Mouse (Mus musculus): Measurements from ENCODE around the gene 2410002F23Rik. TPM values are rescaled to one million over a fixed set of nuclear protein-coding genes. Genes with fewer than 3 reads are reported as not detected.

2410002F23Rik gene
- total RNA-seq, 2 experiments from 2014 or later = 11.2 to 19.7 TPM

Other genes starting within 250 kb of the 2410002F23Rik start
- under 1 TPM; 0.38 to 0.72 TPM for gene Klk1b26, start 234.6 kb upstream of the 2410002F23Rik start, total RNA-seq (2021)
- gene Klk1b27, start 194.4 kb upstream of the 2410002F23Rik start, total RNA-seq (2021) = not detected
- not detected for gene Klk1b21, start 144.4 kb upstream of the 2410002F23Rik start, total RNA-seq (2021)
- not detected for gene Klk1b22, start 134.0 kb upstream of the 2410002F23Rik start, total RNA-seq (2021)
- gene Klk1b16, start 110.0 kb upstream of the 2410002F23Rik start, total RNA-seq (2021) = not detected
- not detected for gene Klk1b24, start 58.5 kb upstream of the 2410002F23Rik start, total RNA-seq (2021)
- gene Klk1b3, start 48.5 kb upstream of the 2410002F23Rik start, total RNA-seq (2021) = not detected
- not detected for gene Klk1b4, start 39.3 kb upstream of the 2410002F23Rik start, total RNA-seq (2021)
- not detected for gene Klk1b5, start 30.8 kb upstream of the 2410002F23Rik start, total RNA-seq (2021)
- gene Klk1, start 21.4 kb upstream of the 2410002F23Rik start, total RNA-seq (2021) = under 1 TPM in 1 of 2 experiments, not detected in 1; 0.33 TPM
- gene Gm36864, start 10.5 kb upstream of the 2410002F23Rik start, total RNA-seq (2021) = not detected
- under 1 TPM; 0.58 to 0.70 TPM for gene 1700028J19Rik, start within 50 bp of the 2410002F23Rik start, total RNA-seq (2021)
- gene Acp4, start 10.7 kb downstream of the 2410002F23Rik start, total RNA-seq (2021) = not detected
- not detected for gene Gm15517, start 14.7 kb downstream of the 2410002F23Rik start, total RNA-seq (2021)
- under 1 TPM; 0.75 to 0.84 TPM for gene Clec11a, start 60.2 kb downstream of the 2410002F23Rik start, total RNA-seq (2021)
- gene Shank1, start 63.5 kb downstream of the 2410002F23Rik start, total RNA-seq (2021) = 1 to 10 TPM in 1 of 2 experiments, under 1 TPM in 1; 1.00 to 1.5 TPM
- gene Syt3, start 137.4 kb downstream of the 2410002F23Rik start, total RNA-seq (2021) = 1 to 10 TPM; 1.7 to 3.4 TPM
- under 1 TPM in 1 of 2 experiments, not detected in 1; 0.68 TPM for gene 1700008O03Rik, start 139.1 kb downstream of the 2410002F23Rik start, total RNA-seq (2021)
- gene Lrrc4b, start 182.3 kb downstream of the 2410002F23Rik start, total RNA-seq (2021) = 10 to 100 TPM; 20.5 to 21.6 TPM
- under 1 TPM; 0.65 to 0.75 TPM for gene Aspdh, start 218.7 kb downstream of the 2410002F23Rik start, total RNA-seq (2021)
- 100 to 1,000 TPM; 127 to 143 TPM for gene Josd2, start 221.3 kb downstream of the 2410002F23Rik start, total RNA-seq (2021)
- gene Emc10, start 249.8 kb downstream of the 2410002F23Rik start, total RNA-seq (2021) = 10 to 100 TPM; 87.6 to 87.9 TPM
- gene Fam71e1, start 249.9 kb downstream of the 2410002F23Rik start, total RNA-seq (2021) = 1 to 10 TPM; 3.1 to 3.2 TPM

All from heart, postnatal 36 days (tissue).